Mouse (Mus musculus) heart, adult 2 months (tissue): ENCODE data around the gene Pmepa1.

Experiments
- CTCF ChIP-seq: fragments of 200-600 bp; IDR thresholded peaks from 2 replicates; pipeline ENCODE4 v1.8.1; 2022; ENCODE audit warnings: antibody characterized with exemption, mild to moderate bottlenecking, moderate library complexity
- EP300 ChIP-seq: fragments of 200-500 bp; IDR thresholded peaks from 2 replicates; pipeline ENCODE4 v1.6.1; 2011; ENCODE audit warnings: low read depth, low read length, control low read depth; ENCODE audit not compliant: insufficient read depth

GRCm38 (mm10) chr2:173232766-173233099 is 43.6 kb downstream of the Pmepa1 start:
- TF ChIP-seq EP300 = no peak
- peak; percentile 23 for TF ChIP-seq CTCF
